ENCODE assay signal across 11 mouse cellular contexts in the genomic region with DNA sequence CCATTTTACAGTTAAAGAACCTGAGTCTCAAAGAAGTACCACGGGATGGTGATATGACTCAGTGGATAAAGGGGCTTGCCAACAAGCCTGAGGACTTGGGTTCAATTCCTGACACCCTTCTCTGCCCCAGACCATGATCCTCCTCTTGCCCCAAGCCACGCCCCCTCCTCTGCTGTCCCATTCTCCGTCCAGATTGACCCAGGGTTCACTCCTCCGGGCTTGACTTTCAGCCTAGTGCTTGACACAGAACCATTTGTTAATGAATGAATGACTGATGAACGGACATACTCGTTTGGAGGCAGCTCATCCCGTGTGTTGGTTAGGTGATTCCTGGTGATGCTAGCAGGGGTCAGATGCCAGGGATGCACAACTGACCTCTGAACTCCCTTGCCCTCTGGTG. TPM values are rescaled to one million over a fixed set of nuclear protein-coding genes. Genes with fewer than 3 reads are reported as not detected.
A peak's percentile ranks its signal among the peaks of the same experiment; 100 is the strongest.
DNase-seq lines count a peak whose midpoint lies in the region; ATAC-seq and TF ChIP-seq lines count a peak whose summit lies in the region.
"Had no signal": no experiment of that assay in that cellular context is flagged by ENCODE, and none has a peak within 500 bp of the region (broad histone marks: within the 10 kb centered on the region; RNA-seq: fewer than 3 reads in every experiment).

No protein-coding gene starts in this region.

- no peak for ATAC-seq in heart, embryonic 12.5 days (ENCODE audit: insufficient number of reproducible peaks, low FRiP score)
- no peak for ATAC-seq in midbrain, embryonic 11.5 days (ENCODE audit: low FRiP score)
- ATAC-seq in midbrain, embryonic 14.5 days (ENCODE audit: low FRiP score, low TSS enrichment): no peak
- ATAC-seq in liver, embryonic 11.5 days (replicated peaks; ENCODE audit: low FRiP score): no peak
- no peak for ATAC-seq in stomach, postnatal 0 days (ENCODE audit: low FRiP score, low TSS enrichment)

- TF ChIP-seq CTCF in stomach, postnatal 0 days (IDR thresholded peaks at IDR 0.05; ENCODE audit: low read depth): no peak

- H3K4me1 ChIP-seq in heart, embryonic 12.5 days (replicated peaks): peaks cover 10% of the 10 kb centered on the region; the same call in 1 of the 2 replicates
- peaks cover 5% of the 10 kb centered on the region for H3K4me1 ChIP-seq in midbrain, embryonic 11.5 days (ENCODE audit: control insufficient read depth, insufficient read depth, low read length)
- H3K4me1 ChIP-seq in midbrain, embryonic 14.5 days (ENCODE audit: control insufficient read depth, insufficient read depth, low read length): no peaks in the 10 kb centered on the region
- peaks cover 14% of the 10 kb centered on the region for H3K4me1 ChIP-seq in liver, embryonic 11.5 days (replicated peaks; ENCODE audit: control insufficient read depth, insufficient read depth, low read length)
- H3K4me1 ChIP-seq in stomach, postnatal 0 days (replicated peaks; ENCODE audit: control insufficient read depth, insufficient read depth): 0 out of 2 replicates have a peak, but pooled peaks cover 3% of the 10 kb centered on the region

- H3K36me3 ChIP-seq in heart, embryonic 12.5 days: no peaks in the 10 kb centered on the region
- no peaks in the 10 kb centered on the region for H3K36me3 ChIP-seq in midbrain, embryonic 11.5 days (ENCODE audit: control insufficient read depth, insufficient read depth, low read length)
- H3K36me3 ChIP-seq in midbrain, embryonic 14.5 days (ENCODE audit: control insufficient read depth, insufficient read depth, low read length): no peaks in the 10 kb centered on the region
- H3K36me3 ChIP-seq in liver, embryonic 11.5 days (ENCODE audit: control insufficient read depth, insufficient read depth, low read length): no peaks in the 10 kb centered on the region
- H3K36me3 ChIP-seq in stomach, postnatal 0 days (ENCODE audit: control insufficient read depth, insufficient read depth, low read length): no peaks in the 10 kb centered on the region

- no peak for DNase-seq in heart, adult 9 months (ENCODE audit: low spot score in 2 of 2)
- DNase-seq in midbrain, embryonic 11.5 days (ENCODE audit: low spot score, missing footprints): no peak
- DNase-seq in midbrain, embryonic 14.5 days: no peak
- no peak for DNase-seq in liver, embryonic 11.5 days (ENCODE audit: low spot score)
- no peak for DNase-seq in stomach, postnatal 0 days (ENCODE audit: low spot score)
- no peak for DNase-seq in ovary, postnatal 14 days (ENCODE audit: low spot score)
- DNase-seq in cerebellum, adult 9-10 months: no peak
- DNase-seq: cerebellum, adult 8-10 months; layer of hippocampus, adult 9-11 months had no signal

- WGBS in heart, embryonic 12.5 days: 67% methylated on average over 7 of the region's 7 CpGs
- 74% methylated on average over 7 of the region's 7 CpGs for WGBS in midbrain, embryonic 11.5 days
- 78% methylated on average over 7 of the region's 7 CpGs for WGBS in midbrain, embryonic 14.5 days
- WGBS in liver, embryonic 11.5 days: 56% methylated on average over 7 of the region's 7 CpGs
- WGBS in stomach, postnatal 0 days: 41% methylated on average over 7 of the region's 7 CpGs

- no peak for TF ChIP-seq EP300 in stomach, postnatal 0 days (optimal IDR thresholded peaks at IDR 0.05)

- H3K9ac ChIP-seq in heart, embryonic 12.5 days: no peak overlapping the region
- H3K9ac ChIP-seq in midbrain, embryonic 11.5 days (ENCODE audit: low read length): no peak overlapping the region
- H3K9ac ChIP-seq in midbrain, embryonic 14.5 days (replicated peaks; ENCODE audit: low read length): no peak overlapping the region
- no peak overlapping the region for H3K9ac ChIP-seq in liver, embryonic 11.5 days (ENCODE audit: low read depth, low read length)
- H3K9ac ChIP-seq in stomach, postnatal 0 days (ENCODE audit: low read length): no peak overlapping the region

- peaks cover 26% of the 10 kb centered on the region for H3K27me3 ChIP-seq in heart, embryonic 12.5 days (replicated peaks)
- H3K27me3 ChIP-seq in midbrain, embryonic 11.5 days (ENCODE audit: control insufficient read depth, insufficient read depth, low read length): no peaks in the 10 kb centered on the region
- no peaks in the 10 kb centered on the region for H3K27me3 ChIP-seq in midbrain, embryonic 14.5 days (ENCODE audit: control insufficient read depth, insufficient read depth, low read length)
- peaks cover 16% of the 10 kb centered on the region for H3K27me3 ChIP-seq in liver, embryonic 11.5 days (replicated peaks; ENCODE audit: control insufficient read depth, insufficient read depth, low read length)
- no peaks in the 10 kb centered on the region for H3K27me3 ChIP-seq in stomach, postnatal 0 days (ENCODE audit: control insufficient read depth, insufficient read depth, low read length)

- H3K9me3 ChIP-seq in heart, embryonic 12.5 days (replicated peaks): no peaks in the 10 kb centered on the region
- H3K9me3 ChIP-seq in midbrain, embryonic 11.5 days (ENCODE audit: control insufficient read depth, low read length): no peaks in the 10 kb centered on the region
- H3K9me3 ChIP-seq in midbrain, embryonic 14.5 days (ENCODE audit: control insufficient read depth, low read length): no peaks in the 10 kb centered on the region
- H3K9me3 ChIP-seq in liver, embryonic 11.5 days (ENCODE audit: control insufficient read depth, low read length): no peaks in the 10 kb centered on the region
- no peaks in the 10 kb centered on the region for H3K9me3 ChIP-seq in stomach, postnatal 0 days (ENCODE audit: control insufficient read depth, low read length)

- no peak overlapping the region for H3K27ac ChIP-seq in heart, embryonic 12.5 days (ENCODE audit: poor library complexity, severe bottlenecking)
- no peak overlapping the region for H3K27ac ChIP-seq in midbrain, embryonic 11.5 days (ENCODE audit: low read depth, low read length)
- no peak overlapping the region for H3K27ac ChIP-seq in midbrain, embryonic 14.5 days (replicated peaks; ENCODE audit: low read depth, low read length)
- no peak overlapping the region for H3K27ac ChIP-seq in liver, embryonic 11.5 days (ENCODE audit: low read depth, low read length)
- peak overlapping the region; percentile 73 for H3K27ac ChIP-seq in stomach, postnatal 0 days (replicated peaks)

- H3K4me3 ChIP-seq in heart, embryonic 12.5 days: peak overlapping the region; percentile 74
- peak overlapping the region; percentile 73; the same call in 1 of the 2 replicates for H3K4me3 ChIP-seq in midbrain, embryonic 11.5 days (ENCODE audit: low read depth, low read length)
- H3K4me3 ChIP-seq in midbrain, embryonic 14.5 days (replicated peaks; ENCODE audit: low read depth, low read length): no peak overlapping the region
- no peak overlapping the region; the same call in 1 of the 2 replicates for H3K4me3 ChIP-seq in liver, embryonic 11.5 days (ENCODE audit: low read depth, low read length)
- H3K4me3 ChIP-seq in stomach, postnatal 0 days (ENCODE audit: low read depth, low read length): no peak overlapping the region; the same call in 1 of the 2 replicates

- peak overlapping the region; percentile 100 for H3K4me2 ChIP-seq in heart, embryonic 12.5 days
- no peak overlapping the region for H3K4me2 ChIP-seq in midbrain, embryonic 11.5 days
- no peak overlapping the region; the same call in 1 of the 2 replicates for H3K4me2 ChIP-seq in midbrain, embryonic 14.5 days (ENCODE audit: low read length)
- peak overlapping the region; percentile 98 for H3K4me2 ChIP-seq in liver, embryonic 11.5 days
- H3K4me2 ChIP-seq in stomach, postnatal 0 days (replicated peaks; ENCODE audit: low read depth): peak overlapping the region; percentile 94

RNA-seq across cellular contexts. Expression of a gene that starts 1.2 kb away (rescaled TPM):
- polyA plus RNA-seq in heart, embryonic 12.5 days (2016; fragmentation: Nextera tagmentation; extraction: Ambion mirVana): 20.0 and 22.8 TPM in 2 replicates
- 0.98 and 1.2 TPM in 2 replicates for polyA plus RNA-seq in midbrain, embryonic 11.5 days (2014; fragmentation: Nextera tagmentation; extraction: Ambion mirVana)
- polyA plus RNA-seq in midbrain, embryonic 14.5 days (2014; fragmentation: Nextera tagmentation; extraction: Ambion mirVana): 1.6 and 2.1 TPM in 2 replicates
- polyA plus RNA-seq in liver, embryonic 11.5 days (2014; fragmentation: Nextera tagmentation; extraction: Ambion mirVana): 1.8 and 2.2 TPM in 2 replicates
- 5.3 and 6.2 TPM in 2 replicates for polyA plus RNA-seq in stomach, postnatal 0 days (2015; fragmentation: Nextera tagmentation; extraction: Ambion mirVana)

RNA-seq across cellular contexts. Expression of a gene that starts 6.8 kb away (rescaled TPM):
- polyA plus RNA-seq in heart, embryonic 12.5 days (2016; fragmentation: Nextera tagmentation; extraction: Ambion mirVana): not detected in 2 replicates
- polyA plus RNA-seq in midbrain, embryonic 11.5 days (2014; fragmentation: Nextera tagmentation; extraction: Ambion mirVana): 0.16 TPM in 1 of 2 replicates, not detected in the other
- 0.15 TPM in 1 of 2 replicates, not detected in the other for polyA plus RNA-seq in midbrain, embryonic 14.5 days (2014; fragmentation: Nextera tagmentation; extraction: Ambion mirVana)
- polyA plus RNA-seq in liver, embryonic 11.5 days (2014; fragmentation: Nextera tagmentation; extraction: Ambion mirVana): 0.09 TPM in 1 of 2 replicates, not detected in the other
- 0.46 and 0.59 TPM in 2 replicates for polyA plus RNA-seq in stomach, postnatal 0 days (2015; fragmentation: Nextera tagmentation; extraction: Ambion mirVana)
- polyA plus RNA-seq: neural tube, embryonic 14.5 days had no signal

Comparison
In these comparisons a context has a peak if more than half of its experiments do, and no peak if none do; other contexts are left out.
1. H3K4me3 ChIP-seq: peak in heart, embryonic 12.5 days (single experiment) and midbrain, embryonic 11.5 days (single experiment); none in midbrain, embryonic 14.5 days (single experiment), liver, embryonic 11.5 days (single experiment) and stomach, postnatal 0 days (single experiment).
2. H3K4me2 ChIP-seq: peak in heart, embryonic 12.5 days (single experiment), liver, embryonic 11.5 days (single experiment) and stomach, postnatal 0 days (single experiment); none in midbrain, embryonic 11.5 days (single experiment) and midbrain, embryonic 14.5 days (single experiment).